Mouse (Mus musculus): Measurements from ENCODE around the gene Dab2ip.

The Dab2ip gene

DNA sequence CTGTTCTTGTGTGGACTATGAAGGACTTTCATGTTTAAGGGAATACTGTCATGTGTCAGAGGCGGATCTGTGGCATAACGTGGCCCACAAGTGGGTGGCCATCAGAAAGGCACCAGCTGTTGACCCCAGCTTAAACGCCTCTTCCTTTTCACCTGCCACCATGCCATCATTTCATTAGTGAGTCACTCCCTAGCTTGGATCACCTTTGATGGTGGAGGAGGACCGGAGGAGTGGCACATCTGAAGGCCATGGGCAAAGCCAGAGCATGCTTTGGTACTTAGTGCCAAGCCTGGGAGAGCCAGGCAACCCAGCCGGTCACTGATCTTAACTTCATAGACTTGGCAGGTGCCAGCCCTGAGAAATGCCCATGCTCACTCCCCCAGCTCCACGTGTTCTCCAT is 96.7 kb downstream of the Dab2ip start:
- no peak for DNase-seq (ENCODE audit: low spot score)

DNA sequence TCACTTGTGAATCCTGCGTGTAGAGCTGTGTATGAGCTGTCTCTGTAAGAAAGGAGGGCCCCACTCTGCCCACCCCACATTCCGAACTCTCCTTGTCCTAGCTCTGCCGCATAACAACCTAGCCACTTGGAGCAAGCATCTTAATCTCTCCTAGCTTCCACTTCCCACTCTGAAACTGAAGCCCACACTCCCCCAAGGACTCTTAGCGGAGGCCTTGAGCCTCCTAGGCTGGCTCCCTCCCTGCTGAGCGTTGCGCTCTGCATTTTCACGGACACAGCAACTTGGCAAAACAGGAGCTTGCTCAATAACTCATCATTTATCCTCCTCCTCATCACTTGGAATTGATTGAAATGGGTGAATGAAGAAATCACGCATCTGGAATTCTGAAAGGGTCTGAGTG is 97.9 kb downstream of the Dab2ip start:
- no peak for DNase-seq (ENCODE audit: low spot score)

DNA sequence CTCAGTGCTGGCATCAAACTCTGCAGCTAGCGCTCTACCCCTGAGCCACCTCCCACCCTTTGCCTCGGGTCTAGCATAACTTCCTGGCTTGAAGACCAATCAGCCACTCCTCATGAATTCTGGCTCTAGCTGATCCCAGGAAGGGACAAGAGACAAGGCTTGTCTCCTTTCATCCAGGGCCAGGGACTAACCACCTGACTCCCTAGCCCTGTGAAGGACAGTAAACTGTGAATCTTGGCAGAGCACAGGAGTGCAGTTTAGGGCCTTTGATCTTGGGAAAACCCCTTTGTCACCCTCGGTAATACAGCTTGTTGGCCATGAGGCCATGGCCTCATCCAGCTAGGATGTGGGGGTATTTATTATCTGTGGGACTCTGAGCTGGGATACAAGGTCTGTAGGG is 100.2 kb downstream of the Dab2ip start:
- no peak for DNase-seq (ENCODE audit: low spot score)

DNA sequence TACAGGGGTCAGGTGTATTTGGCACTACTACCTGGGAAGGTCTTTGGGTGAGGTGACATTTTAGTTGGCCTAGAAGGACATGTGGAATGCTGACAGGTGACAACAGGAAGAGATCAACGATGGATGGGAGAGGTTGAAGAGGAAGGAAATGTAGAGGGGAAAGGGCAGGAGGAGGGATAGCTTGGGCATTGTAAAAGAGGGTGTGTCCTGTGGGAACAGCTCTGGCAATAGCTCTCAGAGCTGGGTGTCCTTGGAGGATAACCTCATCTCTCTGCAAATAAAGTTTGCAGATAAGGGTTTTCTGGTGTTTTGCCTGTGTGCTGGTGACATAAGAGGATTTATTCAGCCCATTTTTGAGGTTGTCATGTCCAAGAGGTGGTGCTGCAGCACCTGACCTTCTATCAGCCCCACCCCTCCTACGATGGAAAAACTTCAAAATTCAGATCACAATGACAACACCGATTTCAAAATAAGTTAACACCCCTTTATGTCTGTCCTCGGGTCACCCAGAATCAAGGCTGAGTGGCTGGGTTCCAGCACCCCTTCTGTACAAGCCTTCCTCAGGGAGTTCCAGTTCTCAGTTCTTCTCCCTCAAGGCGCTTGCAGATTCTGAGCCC is 101.6 kb downstream of the Dab2ip start:
- no peak for DNase-seq (ENCODE audit: low spot score)

DNA sequence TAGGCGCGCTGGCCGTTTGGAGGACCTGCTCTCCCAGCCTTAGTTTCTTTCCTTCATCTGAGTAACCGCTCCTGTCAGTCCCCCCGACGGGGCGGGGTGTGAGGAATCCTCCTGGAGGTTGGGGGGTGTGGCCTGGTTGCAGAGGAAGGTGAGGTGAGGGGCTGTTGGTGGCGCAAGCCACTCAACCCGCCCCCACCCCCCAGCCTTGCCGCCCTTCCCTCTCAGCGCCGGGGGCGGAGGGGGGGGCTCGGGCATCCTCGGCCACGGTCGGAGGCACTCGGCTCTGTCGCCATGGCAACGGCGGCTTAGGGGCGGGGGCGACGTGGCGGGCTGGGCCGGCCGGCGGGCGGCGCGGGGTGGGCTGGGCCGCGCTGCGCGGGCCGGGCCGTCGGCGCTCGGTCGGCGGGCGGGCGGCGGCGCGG is 102.9 kb downstream of the Dab2ip start:
- DNase-seq (ENCODE audit: low spot score): no peak

DNA sequence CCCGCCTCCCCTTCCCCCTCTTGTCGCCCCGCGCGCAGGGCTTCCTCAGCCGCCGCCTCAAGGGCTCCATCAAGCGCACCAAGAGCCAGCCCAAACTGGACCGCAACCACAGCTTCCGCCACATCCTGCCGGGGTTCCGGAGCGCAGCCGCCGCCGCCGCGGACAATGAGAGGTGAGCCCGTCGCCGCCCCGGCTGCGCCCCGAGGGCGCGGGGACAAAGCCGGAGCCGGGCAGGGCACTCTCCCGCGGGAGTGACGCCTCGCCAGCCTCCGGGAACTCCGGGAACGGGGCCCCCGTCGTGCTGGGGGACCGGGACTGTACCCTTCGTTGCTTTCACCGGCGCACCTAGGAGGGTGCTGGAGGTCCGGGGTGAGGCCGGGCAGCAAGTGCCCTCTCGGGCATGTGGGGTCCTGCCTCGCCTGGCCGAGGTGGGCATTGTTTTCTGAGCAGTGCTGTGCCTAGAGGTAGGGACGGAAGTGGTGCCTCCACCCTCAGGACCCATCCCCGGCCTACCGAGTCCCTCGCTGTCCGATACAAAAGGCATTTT is 103.5 kb downstream of the Dab2ip start:
- DNase-seq (ENCODE audit: low spot score): no peak

DNA sequence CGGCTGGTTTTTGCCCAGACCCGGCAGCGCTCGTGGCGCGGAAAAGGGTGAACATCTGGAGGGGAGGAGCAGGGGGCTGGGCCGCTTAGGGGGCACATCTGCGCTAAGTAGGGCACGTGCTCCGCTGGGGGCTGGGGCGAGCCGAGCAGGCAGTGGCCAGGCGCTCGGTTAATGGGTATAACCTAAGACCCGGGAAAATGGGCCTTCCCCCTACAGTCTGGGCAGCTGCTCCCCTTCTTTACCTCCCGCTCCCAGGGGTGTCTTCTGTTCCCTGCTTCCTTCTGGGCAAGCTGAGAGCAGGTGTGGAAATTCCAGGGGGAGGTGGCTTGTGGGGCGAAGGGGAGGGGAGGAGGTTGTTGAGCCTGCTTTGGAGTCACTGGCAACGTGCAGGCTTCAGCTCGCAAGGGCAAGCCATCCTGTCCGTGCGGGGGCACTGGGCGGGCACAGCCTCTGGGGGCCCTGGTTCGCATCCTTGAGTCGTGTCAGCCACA is 104.0 kb downstream of the Dab2ip start:
- no peak for DNase-seq (ENCODE audit: low spot score)

DNA sequence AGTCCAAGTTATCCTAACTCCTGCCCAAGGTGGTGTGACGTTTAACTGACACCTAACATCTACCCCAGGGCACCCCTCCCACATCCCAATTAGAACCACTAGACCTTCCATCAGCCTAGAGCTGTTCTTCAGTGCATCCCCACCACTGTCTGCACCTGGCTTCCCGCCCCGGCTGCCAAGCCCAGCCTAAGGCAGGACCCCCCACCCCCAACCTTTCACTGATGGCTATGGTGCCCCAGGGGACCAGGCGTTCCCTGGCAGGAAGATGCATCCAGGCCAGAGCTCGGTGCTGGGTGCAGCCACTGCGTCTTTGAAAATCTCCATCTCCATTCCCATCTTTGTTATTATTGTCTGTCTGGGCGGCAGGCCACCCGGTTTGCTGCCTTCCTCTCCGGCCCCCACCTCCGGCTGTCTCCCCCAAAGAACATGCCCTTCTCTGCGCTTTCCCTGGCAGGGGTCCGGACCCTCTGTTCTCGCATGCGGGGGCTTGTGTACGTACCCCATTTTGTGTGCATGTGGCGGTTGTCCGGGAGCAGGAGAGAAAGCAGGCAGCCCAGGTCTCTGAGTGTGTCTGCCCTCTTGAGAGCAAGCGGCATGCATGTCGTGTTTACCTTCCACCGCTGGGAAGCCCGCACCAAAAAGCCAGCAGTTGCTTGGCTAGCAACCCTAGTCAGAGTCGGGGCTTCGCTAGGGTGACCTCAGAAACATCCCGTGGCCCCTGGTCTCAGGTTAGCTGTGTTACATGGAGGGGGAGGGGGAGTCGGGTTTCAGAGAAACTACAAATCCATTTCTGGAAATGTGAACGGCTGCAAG is 104.9 kb downstream of the Dab2ip start:
- no peak for DNase-seq (ENCODE audit: low spot score)

DNA sequence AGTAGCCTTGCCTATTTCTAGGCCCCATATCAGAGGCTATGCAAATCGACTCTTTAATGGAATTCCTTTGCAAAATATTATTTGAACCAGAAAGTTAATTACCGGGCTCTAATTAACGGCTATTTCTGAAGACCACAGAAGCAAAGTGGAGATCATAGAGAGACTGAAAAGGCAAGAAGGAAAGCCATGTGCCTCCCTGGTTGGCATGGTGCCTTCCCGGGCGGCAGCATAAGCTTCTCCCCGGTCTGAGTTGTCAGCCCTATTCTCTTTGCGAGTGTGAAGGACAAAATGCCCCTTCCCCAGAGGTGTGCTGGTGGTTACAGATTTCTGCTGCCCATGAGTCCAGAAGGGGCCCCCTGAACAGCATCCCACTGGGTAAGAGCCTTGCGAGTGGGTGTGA is 109.7 kb downstream of the Dab2ip start:
- DNase-seq (ENCODE audit: low spot score): no peak

DNA sequence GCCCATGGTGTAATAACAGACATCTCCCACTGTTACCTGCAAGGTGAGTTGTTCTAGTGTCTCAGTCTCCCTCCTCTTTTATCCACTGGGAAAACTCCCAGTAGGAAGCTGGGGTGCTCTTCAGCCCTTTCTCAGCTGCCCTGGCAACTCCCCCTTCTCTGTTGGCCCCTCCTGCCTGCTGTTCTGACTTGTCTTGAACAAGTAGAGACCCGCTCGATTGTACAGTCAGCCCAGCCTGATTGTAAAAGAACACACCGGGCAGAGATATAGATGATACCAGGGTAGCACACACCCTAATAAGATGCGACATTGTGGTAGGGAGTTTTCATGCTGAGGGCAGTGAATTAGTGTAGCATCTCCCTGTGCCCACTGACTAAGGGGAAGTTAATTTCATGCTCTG is 111.2 kb downstream of the Dab2ip start:
- DNase-seq (ENCODE audit: low spot score): no peak

DNA sequence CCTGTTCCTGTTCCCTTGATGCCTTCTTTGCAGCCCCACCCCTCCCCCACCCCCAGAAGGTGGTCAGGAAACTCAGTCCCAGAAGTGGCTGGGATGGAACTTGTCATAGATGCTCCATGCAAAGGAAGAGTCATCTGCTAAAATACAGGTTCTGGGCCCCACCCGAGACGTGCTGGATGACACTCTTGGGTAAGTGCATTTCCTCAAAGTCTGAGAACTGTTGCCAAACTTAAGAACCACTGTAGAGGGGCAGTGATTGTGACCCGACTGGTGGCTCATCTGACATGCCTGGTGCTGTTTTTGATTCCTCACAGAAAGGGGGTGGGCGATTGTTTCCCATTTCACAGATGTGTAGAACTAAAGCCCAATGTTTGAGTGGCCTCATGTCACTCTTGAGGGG is 111.7 kb downstream of the Dab2ip start:
- no peak for DNase-seq (ENCODE audit: low spot score)

DNA sequence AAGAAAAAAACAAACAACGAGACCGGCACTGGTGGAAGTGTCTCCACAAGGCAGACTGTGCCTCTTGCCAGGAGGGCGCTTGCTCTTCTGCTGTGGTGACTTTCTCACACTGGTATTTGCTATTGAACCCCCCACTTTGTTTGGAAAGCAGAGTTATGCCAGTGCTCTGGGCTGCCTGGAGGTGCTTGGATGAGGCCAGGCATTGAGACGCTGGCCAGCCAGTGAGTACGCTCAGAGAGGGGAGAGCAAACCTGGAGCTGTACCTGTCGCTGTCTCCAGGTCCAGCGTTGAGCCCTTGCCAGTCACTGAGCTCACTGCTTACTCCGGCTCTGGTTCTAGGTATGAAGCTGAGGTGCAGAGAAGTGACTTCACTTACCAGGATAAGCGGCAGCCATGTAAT is 112.2 kb downstream of the Dab2ip start:
- DNase-seq (ENCODE audit: low spot score): no peak

DNA sequence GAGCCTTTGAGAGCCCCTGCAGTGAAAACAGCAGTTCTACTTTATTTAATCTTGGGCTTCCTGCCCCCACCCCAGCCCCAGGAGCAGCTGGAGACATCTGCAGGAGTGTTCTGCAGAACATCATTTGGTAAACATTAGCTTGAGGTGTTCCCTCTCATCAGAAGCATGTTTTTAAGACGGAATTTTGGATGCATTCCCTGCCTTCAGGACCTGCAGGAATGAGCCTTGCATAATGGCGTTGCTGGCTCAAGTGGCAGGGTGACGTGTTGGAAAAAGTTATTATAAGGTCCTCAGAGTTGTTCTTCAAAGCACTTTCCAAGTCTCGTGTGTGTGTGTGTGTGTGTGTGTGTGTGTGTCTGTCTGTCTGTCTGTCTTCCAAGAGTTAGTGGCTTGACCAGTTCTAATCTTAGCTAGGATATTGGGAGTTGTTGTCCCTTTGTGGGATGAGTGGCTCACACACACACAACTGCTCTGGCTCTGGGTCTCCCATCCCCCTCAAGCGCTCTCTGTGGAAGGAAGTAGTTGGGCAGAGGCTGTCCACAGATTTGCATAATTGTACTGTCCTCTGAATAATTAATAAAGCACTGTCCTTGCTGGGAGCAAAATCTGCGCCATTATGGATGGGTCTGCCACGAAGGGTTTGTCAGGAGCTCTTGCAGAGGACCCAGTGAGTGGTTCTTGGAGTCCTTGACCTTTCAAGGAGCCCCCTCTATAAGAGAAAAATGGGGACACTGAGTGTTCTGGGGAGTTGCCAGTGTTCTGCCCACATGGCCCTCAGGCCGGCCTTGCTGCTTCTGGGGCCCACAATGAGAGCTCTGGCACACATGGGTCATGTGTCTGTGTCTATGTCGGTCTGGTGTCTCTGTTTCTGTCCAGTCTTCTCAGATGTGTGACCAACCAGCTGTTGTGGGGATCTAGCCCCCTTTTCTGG is 114.2 kb downstream of the Dab2ip start:
- no peak for DNase-seq (ENCODE audit: low spot score)

DNA sequence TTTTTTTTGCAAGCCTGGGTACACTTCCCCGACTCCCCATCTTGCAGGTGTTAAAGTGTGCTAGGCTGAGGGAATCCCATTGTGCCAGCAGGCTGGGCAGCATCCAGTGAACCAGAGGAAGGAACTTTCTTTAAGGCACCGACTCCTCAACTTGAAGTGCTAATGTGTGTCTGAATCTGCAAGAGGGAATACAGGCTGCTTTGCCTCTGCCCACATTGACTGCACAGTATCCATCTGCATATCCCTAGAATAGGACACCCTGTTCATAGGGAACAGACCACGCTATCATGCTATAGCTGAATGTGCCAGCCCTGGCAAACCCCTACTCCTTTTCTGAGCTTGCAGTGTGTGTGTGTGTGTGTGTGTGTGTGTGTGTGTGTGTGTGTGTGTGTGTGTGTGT is 115.1 kb downstream of the Dab2ip start:
- DNase-seq (ENCODE audit: low spot score): no peak

DNA sequence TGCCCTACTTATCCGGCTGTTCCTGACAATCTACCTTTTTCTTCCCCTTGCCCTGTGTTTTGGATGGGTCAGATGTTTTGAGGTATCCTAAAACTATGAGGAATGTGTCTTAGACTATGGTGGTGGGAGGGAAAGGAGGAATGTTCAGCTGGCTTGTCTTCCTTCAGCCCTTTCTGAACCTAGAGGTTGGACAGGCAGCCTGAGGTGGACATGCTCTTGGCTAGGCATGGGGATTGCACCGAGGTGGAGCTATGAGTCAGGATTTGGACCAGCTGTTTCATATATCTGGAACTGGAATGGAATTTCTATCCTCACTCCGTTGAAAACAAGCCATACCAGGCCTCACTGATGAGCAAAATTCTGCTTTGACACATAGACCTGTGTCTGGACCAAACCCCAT is 115.9 kb downstream of the Dab2ip start:
- DNase-seq (ENCODE audit: low spot score): no peak

DNA sequence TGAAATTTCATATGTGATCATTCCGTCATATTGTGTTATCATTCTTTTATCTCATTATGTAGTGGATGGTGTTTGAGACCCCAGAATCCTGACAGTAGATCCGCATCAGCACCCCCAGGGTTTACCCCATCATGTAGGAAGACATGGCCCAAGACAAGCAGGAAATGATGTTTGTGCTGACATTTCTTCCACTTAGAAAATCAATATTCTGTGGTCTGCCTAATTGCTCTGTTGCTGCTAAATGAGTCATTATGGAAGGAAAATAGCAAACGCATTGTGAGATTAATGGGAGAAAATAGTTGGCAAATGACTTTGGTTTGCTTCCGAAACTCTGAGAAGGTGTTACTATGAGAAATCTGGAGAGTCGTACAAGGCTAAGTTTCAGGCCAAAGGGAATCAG is 116.4 kb downstream of the Dab2ip start:
- no peak for DNase-seq (ENCODE audit: low spot score)

DNA sequence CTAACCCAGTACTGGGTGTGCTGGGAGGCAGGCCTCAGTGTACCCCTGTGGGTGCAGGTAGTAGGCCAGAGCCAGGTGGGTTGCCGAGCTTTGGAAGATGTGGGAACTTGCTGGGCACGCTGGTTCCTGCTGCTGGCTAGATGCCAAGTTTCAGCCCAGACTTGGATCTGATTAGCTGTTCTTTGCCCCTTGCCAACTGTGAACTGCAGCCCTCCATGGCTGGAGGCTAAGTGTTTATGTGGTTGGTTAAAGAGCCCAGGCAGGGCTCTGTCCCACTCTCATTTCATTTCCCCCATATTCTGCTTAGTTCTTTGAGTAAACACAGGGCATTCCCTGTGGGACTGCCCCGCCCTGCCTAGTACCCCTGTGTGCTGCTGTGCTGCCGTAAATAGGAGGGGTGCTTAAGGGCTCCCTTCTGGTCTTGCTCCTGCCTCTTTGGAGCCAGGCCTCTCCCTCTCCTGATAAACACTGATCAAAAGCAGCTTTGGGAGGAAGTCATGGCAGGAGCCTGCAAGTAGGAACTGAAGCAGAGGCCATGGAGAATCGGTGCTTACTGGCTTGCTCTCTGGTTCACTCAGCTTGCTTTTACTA is 118.1 kb downstream of the Dab2ip start:
- no peak for DNase-seq (ENCODE audit: low spot score)

DNA sequence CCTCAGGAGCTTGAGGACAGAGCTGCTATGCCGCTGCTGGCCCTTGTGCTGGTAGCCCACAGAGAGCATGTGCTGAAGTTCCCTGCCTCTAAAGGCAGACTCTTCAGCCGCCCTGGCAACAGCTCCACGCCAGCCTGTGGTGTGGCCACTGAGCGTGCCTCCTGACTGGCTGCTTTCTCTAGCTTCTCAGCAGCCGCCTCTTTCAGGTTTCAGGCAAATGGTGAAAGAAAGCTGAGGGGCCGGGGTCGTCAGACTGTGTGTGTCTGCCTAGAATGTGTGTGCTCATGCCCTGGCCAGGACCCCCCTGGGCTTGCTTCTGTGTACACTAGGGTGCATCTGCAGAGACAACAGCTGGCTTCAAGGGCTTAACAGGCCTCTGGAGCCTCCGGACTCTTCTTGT is 119.8 kb downstream of the Dab2ip start:
- no peak for DNase-seq (ENCODE audit: low spot score)

DNA sequence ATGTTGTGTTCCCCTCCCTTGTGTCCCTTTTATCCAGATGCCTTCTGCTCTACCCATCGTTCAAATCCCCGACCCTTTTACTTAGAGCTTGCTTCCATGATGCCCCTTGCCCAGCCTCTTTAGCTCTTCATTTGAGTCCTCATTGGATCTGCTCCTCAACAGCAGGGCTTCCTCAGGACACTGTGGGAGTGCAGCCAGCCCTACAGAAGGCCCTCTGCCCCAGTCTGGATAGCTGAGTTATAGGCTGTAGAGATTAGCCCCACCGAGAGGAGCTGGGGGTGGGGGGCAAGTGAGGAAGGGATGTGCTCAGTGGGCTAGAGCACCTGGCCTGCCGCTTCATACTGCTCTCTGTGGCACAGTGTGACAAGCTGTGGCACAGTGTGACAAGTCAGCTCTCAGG is 120.4 kb downstream of the Dab2ip start:
- no peak for DNase-seq (ENCODE audit: low spot score)

DNA sequence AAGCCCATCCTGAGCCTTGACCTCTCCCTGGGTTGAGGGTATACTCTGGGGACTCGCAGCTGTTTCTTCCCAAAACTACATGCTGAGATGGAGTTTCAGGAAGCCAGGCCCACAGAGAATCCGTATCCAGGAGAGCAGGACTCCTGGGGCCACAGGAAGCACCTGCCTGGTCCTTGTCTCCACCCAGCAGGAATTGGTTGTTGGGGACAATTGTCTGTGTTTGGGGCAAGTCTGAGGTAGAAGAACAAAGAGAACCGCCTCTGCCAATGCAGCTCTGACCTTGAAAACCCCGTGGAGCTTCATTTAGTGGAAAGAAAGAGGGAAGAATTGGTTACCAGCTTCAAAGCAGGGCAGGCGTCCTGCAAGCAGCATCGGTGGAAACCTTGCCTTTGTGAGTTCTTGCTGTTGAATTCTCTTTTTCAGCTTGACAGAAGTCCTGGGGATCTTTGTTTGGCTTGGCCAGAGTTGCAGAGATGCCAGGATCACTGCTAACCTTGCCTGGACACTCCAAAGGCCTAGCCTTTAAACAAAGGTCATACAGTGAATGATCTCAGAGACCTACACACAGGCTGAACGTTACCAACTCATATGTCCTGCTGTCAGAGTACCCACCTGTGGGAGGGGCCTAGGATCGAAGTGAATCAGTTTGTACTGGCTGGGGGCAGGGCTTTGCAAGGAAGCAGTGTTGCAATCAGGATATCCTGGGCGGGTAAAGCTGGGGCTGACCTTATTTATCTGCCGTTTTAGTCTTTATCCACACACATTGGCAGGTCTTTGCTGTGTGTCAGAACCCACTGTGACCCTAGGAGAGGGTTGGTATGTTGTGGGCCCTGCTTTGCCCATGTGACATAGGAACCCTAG is 122.0 kb downstream of the Dab2ip start:
- DNase-seq (ENCODE audit: low spot score): no peak

DNA sequence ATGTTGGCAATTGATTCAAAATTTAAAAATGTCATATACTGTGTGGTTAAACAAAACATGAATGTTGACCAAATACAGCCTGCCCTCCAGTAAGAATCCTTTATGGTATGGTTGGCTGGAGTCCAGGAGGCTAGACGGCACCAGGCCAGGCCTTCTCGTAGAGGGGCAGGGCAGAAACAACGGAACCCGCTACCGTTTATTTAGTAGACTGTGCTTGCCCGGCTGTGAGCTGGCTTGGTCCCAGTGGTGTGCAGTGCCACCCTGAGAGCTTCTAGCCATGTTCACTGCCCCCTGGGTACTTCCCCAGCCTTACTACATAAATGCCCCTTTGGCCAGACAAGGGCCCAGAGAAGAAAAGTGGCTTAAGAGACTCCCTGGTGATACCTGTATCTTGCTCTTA is 122.8 kb downstream of the Dab2ip start:
- no peak for DNase-seq (ENCODE audit: low spot score)

Measured in layer of hippocampus, adult 9-10 months (tissue).